Mouse (Mus musculus) forebrain, embryonic 14.5 days (tissue): ENCODE data around the gene Reg1. TPM values are rescaled to one million over a fixed set of nuclear protein-coding genes. Genes with fewer than 3 reads are reported as not detected.
"Not testable (repeated sequence)": the region's sequence is repeated elsewhere in the genome, so short reads cannot be mapped to it uniquely, and the experiment has no call there.

Experiments
- ATAC-seq: fragments of 200-750 bp; cut with Nextera tagmentation; 2 replicates; pipeline ENCODE4 v1.8.0; 2017; ENCODE audit warnings: mild to moderate bottlenecking, moderate library complexity
- DNase-seq: peaks from one replicate; pipeline ENCODE4 v3.0.0-alpha.2; 2015; ENCODE audit warnings: low spot score
- H3K27ac ChIP-seq: fragments of 300-500 bp; sonication (generic); 2 replicates; pipeline ENCODE4 v1.5.1; 2014; ENCODE audit warnings: low read depth, mild to moderate bottlenecking, control low read depth, low read length, moderate library complexity
- H3K27me3 ChIP-seq: fragments of 300-500 bp; sonication (generic); replicated peaks from 2 replicates; pipeline ENCODE4 v1.6.1; 2014; ENCODE audit warnings: low read length, control low read depth, mixed read lengths; ENCODE audit not compliant: control insufficient read depth, insufficient read depth
- H3K36me3 ChIP-seq: fragments of 300-500 bp; sonication (generic); 2 replicates; pipeline ENCODE4 v1.6.1; 2014; ENCODE audit warnings: low read length, control low read depth; ENCODE audit not compliant: control insufficient read depth, insufficient read depth
- H3K4me1 ChIP-seq: fragments of 300-500 bp; sonication (generic); 2 replicates; pipeline ENCODE4 v1.6.1; 2014; ENCODE audit warnings: antibody characterized with exemption, low read length, control low read depth; ENCODE audit not compliant: control insufficient read depth, insufficient read depth
- H3K4me2 ChIP-seq: fragments of 300-500 bp; sonication (generic); 2 replicates; pipeline ENCODE4 v1.6.1; 2014; ENCODE audit warnings: mild to moderate bottlenecking, control low read depth, low read length
- H3K4me3 ChIP-seq: fragments of 300-500 bp; sonication (generic); 2 replicates; pipeline ENCODE4 v1.5.1; 2014; ENCODE audit warnings: low read depth, low read length, control low read depth
- H3K9ac ChIP-seq: fragments of 300-500 bp; sonication (generic); 2 replicates; pipeline ENCODE4 v1.6.1; 2014; ENCODE audit warnings: mild to moderate bottlenecking, low read length, control low read depth, moderate library complexity
- H3K9me3 ChIP-seq: fragments of 300-500 bp; sonication (generic); replicated peaks from 2 replicates; pipeline ENCODE4 v1.6.1; 2016; ENCODE audit warnings: low read length, control low read depth, mixed read lengths; ENCODE audit not compliant: control insufficient read depth
- WGBS: fragments of 180-500 bp; shearing (Covaris S2); extraction: QIAGEN DNeasy Blood & Tissue Kit; methylation state at CpG from one replicate; pipeline ENCODE4 v1.1.7; 2014; 5-methylcytosine and 5-hydroxymethylcytosine counted together
- polyA plus RNA-seq: library from polyadenylated mRNA; unstranded; fragments of >200 nt; fragmentation: Nextera tagmentation; extraction: Ambion mirVana; gene quantifications from 2 replicates; pipeline ENCODE4 v1.2.1, GENCODE M21; 2014

Reg1 gene
- polyA plus RNA-seq = not detected in 2 replicates

- H3K36me3 ChIP-seq, H3K9ac ChIP-seq, H3K4me2 ChIP-seq, H3K4me3 ChIP-seq, ATAC-seq, H3K4me1 ChIP-seq, H3K27me3 ChIP-seq, H3K9me3 ChIP-seq, DNase-seq, H3K27ac ChIP-seq: not testable (repeated sequence)
Measured at GRCm38 (mm10) chr6:78422411-78422810, at the start of gene Reg1. Reg1 (plus strand) TSS chr6:78422711.

GRCm38 (mm10) chr6:78378765-78379164, 43.7 kb upstream of the Reg1 start, which contains the start of gene Reg3d:
Reg3d (minus strand) TSS chr6:78378865.
- WGBS = 79% methylated on average over 2 of the region's 2 CpGs
- H3K9me3 ChIP-seq = no peaks in the 10 kb centered on the region
- no peak within 1 kb of the TSS for H3K27ac ChIP-seq
- H3K4me2 ChIP-seq = no peak within 1 kb of the TSS
- H3K27me3 ChIP-seq = no peaks in the 10 kb centered on the region
- H3K9ac ChIP-seq = no peak within 1 kb of the TSS
- no peak for DNase-seq
- H3K4me1 ChIP-seq = no peaks in the 10 kb centered on the region
- no peak within 1 kb of the TSS for H3K4me3 ChIP-seq
- no peak for ATAC-seq
- no peaks in the 10 kb centered on the region for H3K36me3 ChIP-seq

- no peak within 1 kb of the TSS for H3K27ac ChIP-seq
- no peak within 1 kb of the TSS for H3K4me2 ChIP-seq
- no peaks in the 10 kb centered on the region for H3K4me1 ChIP-seq
- H3K27me3 ChIP-seq = no peaks in the 10 kb centered on the region
- ATAC-seq (no peak), DNase-seq (no peak)
- no peaks in the 10 kb centered on the region for H3K9me3 ChIP-seq
- no peak within 1 kb of the TSS for H3K4me3 ChIP-seq
- H3K9ac ChIP-seq = no peak within 1 kb of the TSS
- no peaks in the 10 kb centered on the region for H3K36me3 ChIP-seq
Measured at GRCm38 (mm10) chr6:78380409-78380808, 42.1 kb upstream of the Reg1 start, which contains the start of gene Reg3a. Reg3a (plus strand) TSS chr6:78380709.

GRCm38 (mm10) chr6:78385609-78386008, 36.9 kb upstream of the Reg1 start:
- no peak overlapping the region for H3K4me2 ChIP-seq
- H3K27me3 ChIP-seq = no peaks in the 10 kb centered on the region
- ATAC-seq = peak; percentile 20; the same call in 1 of the 2 replicates
- WGBS = 77% methylated on average over 3 of the region's 3 CpGs
- no peak overlapping the region for H3K4me3 ChIP-seq
- no peak overlapping the region for H3K9ac ChIP-seq
- peak; percentile 35 for DNase-seq
- no peak overlapping the region for H3K27ac ChIP-seq
- no peaks in the 10 kb centered on the region for H3K9me3 ChIP-seq
- no peaks in the 10 kb centered on the region for H3K4me1 ChIP-seq
- no peaks in the 10 kb centered on the region for H3K36me3 ChIP-seq

GRCm38 (mm10) chr6:78395323-78395722, 27.2 kb upstream of the Reg1 start, which contains the start of gene Reg2:
Reg2 (plus strand) TSS chr6:78395623.
- not testable (repeated sequence) for ATAC-seq, H3K4me1 ChIP-seq, H3K9ac ChIP-seq, H3K27ac ChIP-seq, H3K27me3 ChIP-seq, H3K4me2 ChIP-seq, DNase-seq, H3K4me3 ChIP-seq, H3K9me3 ChIP-seq, H3K36me3 ChIP-seq
- 95% methylated on average over 4 of the region's 17 CpGs for WGBS

- WGBS = 94% methylated on average over 3 of the region's 3 CpGs
- Histone ChIP-seq H3K9ac (no peak overlapping the region), H3K4me1 (no peaks in the 10 kb centered on the region), H3K4me3 (no peak overlapping the region), H3K36me3 (no peaks in the 10 kb centered on the region), H3K27me3 (no peaks in the 10 kb centered on the region), H3K27ac (no peak overlapping the region), H3K9me3 (no peaks in the 10 kb centered on the region), H3K4me2 (no peak overlapping the region)
- no peak for DNase-seq
- ATAC-seq = no peak
Measured at GRCm38 (mm10) chr6:78425497-78425896, 3.0 kb downstream of the Reg1 start.

- no peak overlapping the region for H3K9ac ChIP-seq
- no peak overlapping the region for H3K4me3 ChIP-seq
- no peak overlapping the region for H3K4me2 ChIP-seq
- no peak overlapping the region for H3K27ac ChIP-seq
- H3K9me3 ChIP-seq = no peaks in the 10 kb centered on the region
- 72% methylated on average over 1 of the region's 1 CpGs for WGBS
- H3K4me1 ChIP-seq = no peaks in the 10 kb centered on the region
- no peak for DNase-seq
- no peaks in the 10 kb centered on the region for H3K36me3 ChIP-seq
- H3K27me3 ChIP-seq = no peaks in the 10 kb centered on the region
- no peak for ATAC-seq
Measured at GRCm38 (mm10) chr6:78447202-78447601, 24.7 kb downstream of the Reg1 start.

GRCm38 (mm10) chr6:78448409-78448808, 25.9 kb downstream of the Reg1 start:
- Histone ChIP-seq H3K4me1 (no peaks in the 10 kb centered on the region), H3K27ac (no peak overlapping the region), H3K9ac (no peak overlapping the region), H3K27me3 (no peaks in the 10 kb centered on the region), H3K36me3 (no peaks in the 10 kb centered on the region), H3K4me3 (no peak overlapping the region), H3K4me2 (no peak overlapping the region), H3K9me3 (no peaks in the 10 kb centered on the region)
- no peak for ATAC-seq
- DNase-seq = no peak

- ATAC-seq (no peak), DNase-seq (no peak)
- no peaks in the 10 kb centered on the region for H3K9me3 ChIP-seq
- H3K36me3 ChIP-seq = no peaks in the 10 kb centered on the region
- WGBS = 91% methylated on average over 2 of the region's 2 CpGs
- no peak overlapping the region for H3K4me3 ChIP-seq
- H3K4me2 ChIP-seq = no peak overlapping the region
- no peaks in the 10 kb centered on the region for H3K4me1 ChIP-seq
- H3K9ac ChIP-seq = no peak overlapping the region
- H3K27ac ChIP-seq = no peak overlapping the region
- H3K27me3 ChIP-seq = no peaks in the 10 kb centered on the region
Measured at GRCm38 (mm10) chr6:78452804-78453203, 30.3 kb downstream of the Reg1 start.
